Mouse (Mus musculus): ENCODE data around the gene Tgds. TPM values are rescaled to one million over a fixed set of nuclear protein-coding genes. Genes with fewer than 3 reads are reported as not detected.

The Tgds gene
- polyA plus RNA-seq, 1 experiment from 2014 or later: 38.7 TPM

GRCm38 (mm10) chr14:118150656-118151551, 18.3 kb upstream of the Tgds start:
- peaks cover 5% of the 10 kb centered on the region; the same call in 1 of the 2 replicates for H3K36me3 ChIP-seq (ENCODE audit: control insufficient read depth, insufficient read depth, low read length)

GRCm38 (mm10) chr14:118148554-118148953, 16.0 kb upstream of the Tgds start:
- H3K36me3 ChIP-seq (ENCODE audit: control insufficient read depth, insufficient read depth, low read length): peaks cover 5% of the 10 kb centered on the region; the same call in 1 of the 2 replicates
- WGBS: 87% methylated on average over 10 of the region's 10 CpGs

More at GRCm38 (mm10) chr14:118150656-118151551, 18.3 kb upstream of the Tgds start:
- DNase-seq (ENCODE audit: low spot score): no peak
- Histone ChIP-seq H3K27ac (replicated peaks; ENCODE audit: low read depth, low read length) (no peak overlapping the region), H3K9me3 (ENCODE audit: control insufficient read depth, low read length) (no peaks in the 10 kb centered on the region), H3K27me3 (ENCODE audit: control insufficient read depth, insufficient read depth, low read length) (no peaks in the 10 kb centered on the region), H3K4me2 (ENCODE audit: low read depth, severe bottlenecking) (no peak overlapping the region), H3K4me1 (ENCODE audit: control insufficient read depth, insufficient read depth, low read length) (no peaks in the 10 kb centered on the region), H3K4me3 (ENCODE audit: low read depth, low read length) (no peak overlapping the region), H3K9ac (ENCODE audit: low read length) (no peak overlapping the region)
- no peak for ATAC-seq (ENCODE audit: insufficient number of reproducible peaks, low FRiP score, low TSS enrichment, low read depth)
- 91% methylated on average over 26 of the region's 26 CpGs for WGBS

DNA sequence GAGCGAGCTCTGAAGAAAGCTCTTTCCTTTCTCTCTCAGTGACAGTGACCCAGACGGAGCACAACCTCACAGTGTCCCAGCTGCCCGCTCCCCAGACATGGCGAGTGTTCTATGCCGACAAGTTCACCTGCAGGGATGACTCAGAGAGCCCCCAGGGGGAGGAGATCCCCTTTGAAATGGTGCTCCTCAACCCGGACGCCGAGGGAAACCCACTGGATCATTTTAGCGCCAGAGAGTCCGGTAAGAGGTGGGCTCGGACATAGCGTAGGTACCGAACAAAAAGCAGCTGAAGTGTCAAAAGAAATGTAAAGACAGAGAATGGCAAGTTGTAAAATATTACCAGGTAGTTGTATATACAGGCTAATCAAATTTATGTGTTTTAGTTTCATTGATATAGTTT, 15.5 kb upstream of the Tgds start:
- Histone ChIP-seq H3K9ac (ENCODE audit: low read length) (no peak overlapping the region), H3K4me2 (ENCODE audit: low read depth, severe bottlenecking) (no peak overlapping the region), H3K36me3 (ENCODE audit: control insufficient read depth, insufficient read depth, low read length) (peaks cover 4% of the 10 kb centered on the region; the same call in 1 of the 2 replicates), H3K9me3 (ENCODE audit: control insufficient read depth, low read length) (no peaks in the 10 kb centered on the region), H3K4me1 (ENCODE audit: control insufficient read depth, insufficient read depth, low read length) (no peaks in the 10 kb centered on the region), H3K4me3 (ENCODE audit: low read depth, low read length) (no peak overlapping the region), H3K27ac (replicated peaks; ENCODE audit: low read depth, low read length) (no peak overlapping the region), H3K27me3 (ENCODE audit: control insufficient read depth, insufficient read depth, low read length) (no peaks in the 10 kb centered on the region)
- ATAC-seq (ENCODE audit: insufficient number of reproducible peaks, low FRiP score, low TSS enrichment, low read depth) (no peak), DNase-seq (ENCODE audit: low spot score) (no peak)
- 95% methylated on average over 13 of the region's 13 CpGs for WGBS

More at GRCm38 (mm10) chr14:118148554-118148953, 16.0 kb upstream of the Tgds start:
- Histone ChIP-seq H3K4me3 (ENCODE audit: low read depth, low read length) (no peak overlapping the region), H3K4me1 (ENCODE audit: control insufficient read depth, insufficient read depth, low read length) (no peaks in the 10 kb centered on the region), H3K9ac (ENCODE audit: low read length) (no peak overlapping the region), H3K27ac (replicated peaks; ENCODE audit: low read depth, low read length) (no peak overlapping the region), H3K27me3 (ENCODE audit: control insufficient read depth, insufficient read depth, low read length) (no peaks in the 10 kb centered on the region), H3K9me3 (ENCODE audit: control insufficient read depth, low read length) (no peaks in the 10 kb centered on the region), H3K4me2 (ENCODE audit: low read depth, severe bottlenecking) (no peak overlapping the region)
- ATAC-seq (ENCODE audit: insufficient number of reproducible peaks, low FRiP score, low TSS enrichment, low read depth) (no peak), DNase-seq (ENCODE audit: low spot score) (no peak)

DNA sequence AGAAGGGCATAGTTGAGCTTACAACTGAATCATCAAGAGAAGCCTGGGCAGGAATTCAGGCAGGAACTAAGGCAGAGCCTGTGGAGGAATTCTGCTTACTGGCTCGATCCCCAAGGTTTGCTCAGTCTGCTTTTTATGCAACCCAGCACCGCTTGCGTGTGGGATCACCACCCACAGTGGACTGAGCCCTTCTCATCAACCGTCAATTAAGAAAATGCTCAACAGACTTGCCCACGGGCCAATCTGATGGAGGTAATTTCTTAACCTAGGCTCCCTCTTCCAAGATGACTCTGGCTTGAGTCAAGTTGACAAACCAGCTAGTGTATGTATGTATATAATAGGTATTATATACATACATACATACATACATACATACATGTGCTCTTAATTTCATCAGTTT, 9.7 kb upstream of the Tgds start:
- no peaks in the 10 kb centered on the region for H3K9me3 ChIP-seq (ENCODE audit: control insufficient read depth, low read length)
- DNase-seq (ENCODE audit: low spot score) (no peak), ATAC-seq (ENCODE audit: insufficient number of reproducible peaks, low FRiP score, low TSS enrichment, low read depth) (no peak)
- peaks cover 9% of the 10 kb centered on the region; the same call in 1 of the 2 replicates for H3K36me3 ChIP-seq (ENCODE audit: control insufficient read depth, insufficient read depth, low read length)
- H3K4me3 ChIP-seq (ENCODE audit: low read depth, low read length): no peak overlapping the region
- no peak overlapping the region for H3K27ac ChIP-seq (replicated peaks; ENCODE audit: low read depth, low read length)
- 90% methylated on average over 5 of the region's 5 CpGs for WGBS
- no peaks in the 10 kb centered on the region for H3K27me3 ChIP-seq (ENCODE audit: control insufficient read depth, insufficient read depth, low read length)
- no peaks in the 10 kb centered on the region for H3K4me1 ChIP-seq (ENCODE audit: control insufficient read depth, insufficient read depth, low read length)
- no peak overlapping the region for H3K4me2 ChIP-seq (ENCODE audit: low read depth, severe bottlenecking)
- no peak overlapping the region for H3K9ac ChIP-seq (ENCODE audit: low read length)

- Histone ChIP-seq H3K27me3 (ENCODE audit: control insufficient read depth, insufficient read depth, low read length) (no peaks in the 10 kb centered on the region), H3K4me1 (ENCODE audit: control insufficient read depth, insufficient read depth, low read length) (no peaks in the 10 kb centered on the region), H3K27ac (replicated peaks; ENCODE audit: low read depth, low read length) (no peak overlapping the region), H3K4me2 (ENCODE audit: low read depth, severe bottlenecking) (peak overlapping the region; percentile 68), H3K36me3 (ENCODE audit: control insufficient read depth, insufficient read depth, low read length) (peaks cover 9% of the 10 kb centered on the region; the same call in 1 of the 2 replicates), H3K9me3 (ENCODE audit: control insufficient read depth, low read length) (no peaks in the 10 kb centered on the region), H3K4me3 (ENCODE audit: low read depth, low read length) (peak overlapping the region; percentile 77), H3K9ac (ENCODE audit: low read length) (peak overlapping the region; percentile 82)
- no peak for DNase-seq (ENCODE audit: low spot score)
- ATAC-seq (ENCODE audit: insufficient number of reproducible peaks, low FRiP score, low TSS enrichment, low read depth): 0 out of 2 replicates have a peak, but pooled peaks have one; percentile 33
- WGBS: 3% methylated on average over 13 of the region's 13 CpGs
Observed at GRCm38 (mm10) chr14:118137487-118137886, 4.9 kb upstream of the Tgds start.

GRCm38 (mm10) chr14:118136744-118137452, 4.3 kb upstream of the Tgds start, which contains the start of gene Gpr180:
TSS of gene Gpr180 (plus strand) at chr14:118137158.
- WGBS: under 1% methylated on average over 63 of the region's 77 CpGs

GRCm38 (mm10) chr14:118131931-118132641, 469 bp downstream of the Tgds start:
- Histone ChIP-seq H3K4me1 (ENCODE audit: control insufficient read depth, insufficient read depth, low read length) (peaks cover 5% of the 10 kb centered on the region), H3K4me3 (ENCODE audit: low read depth, low read length) (peak overlapping the region; percentile 78)
- peak; percentile 28; the same call in 1 of the 2 replicates for ATAC-seq (ENCODE audit: insufficient number of reproducible peaks, low FRiP score, low TSS enrichment, low read depth)

More at GRCm38 (mm10) chr14:118136744-118137452, 4.3 kb upstream of the Tgds start, which contains the start of gene Gpr180:
- Histone ChIP-seq H3K4me3 (ENCODE audit: low read depth, low read length) (peak within 1 kb of the TSS; percentile 77), H3K9ac (ENCODE audit: low read length) (peak within 1 kb of the TSS; percentile 82), H3K36me3 (ENCODE audit: control insufficient read depth, insufficient read depth, low read length) (peaks cover 9% of the 10 kb centered on the region; the same call in 1 of the 2 replicates), H3K27ac (replicated peaks; ENCODE audit: low read depth, low read length) (no peak within 1 kb of the TSS), H3K27me3 (ENCODE audit: control insufficient read depth, insufficient read depth, low read length) (no peaks in the 10 kb centered on the region), H3K9me3 (ENCODE audit: control insufficient read depth, low read length) (no peaks in the 10 kb centered on the region), H3K4me1 (ENCODE audit: control insufficient read depth, insufficient read depth, low read length) (no peaks in the 10 kb centered on the region), H3K4me2 (ENCODE audit: low read depth, severe bottlenecking) (peak within 1 kb of the TSS; percentile 68)
- DNase-seq (ENCODE audit: low spot score): peak; percentile 99
- peak; percentile 97 for ATAC-seq (ENCODE audit: insufficient number of reproducible peaks, low FRiP score, low TSS enrichment, low read depth)

More at GRCm38 (mm10) chr14:118131931-118132641, 469 bp downstream of the Tgds start:
- Histone ChIP-seq H3K27ac (replicated peaks; ENCODE audit: low read depth, low read length) (no peak overlapping the region), H3K4me2 (ENCODE audit: low read depth, severe bottlenecking) (peak overlapping the region; percentile 70), H3K9me3 (ENCODE audit: control insufficient read depth, low read length) (no peaks in the 10 kb centered on the region), H3K36me3 (ENCODE audit: control insufficient read depth, insufficient read depth, low read length) (peaks cover 3% of the 10 kb centered on the region; the same call in 1 of the 2 replicates), H3K9ac (ENCODE audit: low read length) (peak overlapping the region; percentile 77), H3K27me3 (ENCODE audit: control insufficient read depth, insufficient read depth, low read length) (no peaks in the 10 kb centered on the region)
- WGBS: 16% methylated on average over 21 of the region's 21 CpGs
- no peak for DNase-seq (ENCODE audit: low spot score)

Measured in limb, embryonic 11.5 days (tissue).